Mouse (Mus musculus) ES-Bruce4 (cell line): ENCODE data around the gene Cspg4.

ENCODE experiments used
- CTCF ChIP-seq: IDR thresholded peaks from one replicate; pipeline ENCODE4 v1.8.1; 2011; ENCODE audit warnings: low read depth, low read length
- EP300 ChIP-seq: IDR thresholded peaks from 2 replicates; pipeline ENCODE4 v1.6.1; 2011; ENCODE audit warnings: low read depth, low read length; ENCODE audit not compliant: insufficient read depth

- TF ChIP-seq CTCF: no peak
- no peak for TF ChIP-seq EP300
Observed at GRCm38 (mm10) chr9:56883470-56883869, 18.6 kb downstream of the Cspg4 start.
